Mouse (Mus musculus) limb, embryonic 15.5 days (tissue): ENCODE results near the gene Otx1. TPM values are rescaled to one million over a fixed set of nuclear protein-coding genes. Genes with fewer than 3 reads are reported as not detected.
A peak's percentile ranks its signal among the peaks of the same experiment; 100 is the strongest.

Experiments
- ATAC-seq: fragments of 200-750 bp; cut with Nextera tagmentation; 2 replicates; pipeline ENCODE4 v1.8.0; 2017; ENCODE audit warnings: low read depth, moderate TSS enrichment; ENCODE audit not compliant: insufficient number of reproducible peaks, low FRiP score, low TSS enrichment
- H3K27ac ChIP-seq: fragments of 300-500 bp; sonication (generic); 2 replicates; pipeline ENCODE4 v1.5.1; 2015; ENCODE audit warnings: moderate library complexity, mild to moderate bottlenecking, inconsistent platforms
- H3K27me3 ChIP-seq: fragments of 300-500 bp; sonication (generic); 2 replicates; pipeline ENCODE4 v1.6.1; 2015; ENCODE audit warnings: inconsistent platforms
- H3K36me3 ChIP-seq: fragments of 300-500 bp; sonication (generic); 2 replicates; pipeline ENCODE4 v1.6.1; 2015; ENCODE audit warnings: inconsistent platforms
- H3K4me1 ChIP-seq: fragments of 300-500 bp; sonication (generic); 2 replicates; pipeline ENCODE4 v1.6.1; 2015; ENCODE audit warnings: inconsistent platforms
- H3K4me2 ChIP-seq: fragments of 300-500 bp; sonication (generic); 2 replicates; pipeline ENCODE4 v1.6.1; 2015; ENCODE audit warnings: mild to moderate bottlenecking, inconsistent platforms
- H3K4me3 ChIP-seq: fragments of 300-500 bp; sonication (generic); 2 replicates; pipeline ENCODE4 v1.5.1; 2015; ENCODE audit warnings: mild to moderate bottlenecking, inconsistent platforms
- H3K9ac ChIP-seq: fragments of 300-500 bp; sonication (generic); 2 replicates; pipeline ENCODE4 v1.6.1; 2015; ENCODE audit warnings: inconsistent platforms
- H3K9me3 ChIP-seq: fragments of 300-500 bp; sonication (generic); 2 replicates; pipeline ENCODE4 v1.6.1; 2016; ENCODE audit warnings: inconsistent platforms
- WGBS: fragments of 180-500 bp; shearing (Covaris S2); methylation state at CpG from one replicate; pipeline ENCODE4 v1.1.7; 2015; 5-methylcytosine and 5-hydroxymethylcytosine counted together
- polyA plus RNA-seq: library from polyadenylated mRNA; unstranded; fragments of >200 nt; fragmentation: Nextera tagmentation; extraction: Ambion mirVana; gene quantifications from 2 replicates; pipeline ENCODE4 v1.2.1, GENCODE M21; 2015

Otx1 gene
- polyA plus RNA-seq = 2.7 and 2.9 TPM in 2 replicates

GRCm38 (mm10) chr11:22002783-22003340 lies at the start of gene Otx1:
Otx1 (minus strand) TSS chr11:22002897.
- Histone ChIP-seq H3K27ac (peak within 1 kb of the TSS; percentile 68), H3K4me3 (peak within 1 kb of the TSS; percentile 55), H3K9me3 (no peaks in the 10 kb centered on the region), H3K4me1 (peaks cover 47% of the 10 kb centered on the region), H3K9ac (peak within 1 kb of the TSS; percentile 37; the same call in 1 of the 2 replicates), H3K27me3 (peaks cover 87% of the 10 kb centered on the region), H3K36me3 (0 out of 2 replicates have a peak, but pooled peaks cover 3% of the 10 kb centered on the region), H3K4me2 (peak within 1 kb of the TSS; percentile 90)
- ATAC-seq = no peak
- under 1% methylated on average over 34 of the region's 34 CpGs for WGBS

GRCm38 (mm10) chr11:22050864-22051263 lies 48.2 kb upstream of the Otx1 start:
- ATAC-seq = no peak
- Histone ChIP-seq H3K27ac (no peak overlapping the region), H3K36me3 (peaks cover 11% of the 10 kb centered on the region), H3K4me3 (no peak overlapping the region), H3K4me2 (no peak overlapping the region), H3K4me1 (no peaks in the 10 kb centered on the region), H3K9ac (no peak overlapping the region), H3K27me3 (no peaks in the 10 kb centered on the region), H3K9me3 (no peaks in the 10 kb centered on the region)
- 66% methylated on average over 7 of the region's 7 CpGs for WGBS

GRCm38 (mm10) chr11:22039854-22040426 lies 37.2 kb upstream of the Otx1 start:
- no peak overlapping the region for H3K4me3 ChIP-seq
- peaks cover 3% of the 10 kb centered on the region; the same call in 1 of the 2 replicates for H3K4me1 ChIP-seq
- H3K4me2 ChIP-seq = no peak overlapping the region
- no peaks in the 10 kb centered on the region for H3K9me3 ChIP-seq
- H3K9ac ChIP-seq = no peak overlapping the region
- WGBS = 74% methylated on average over 6 of the region's 6 CpGs
- ATAC-seq = no peak
- no peaks in the 10 kb centered on the region for H3K27me3 ChIP-seq
- H3K27ac ChIP-seq = no peak overlapping the region
- H3K36me3 ChIP-seq = no peaks in the 10 kb centered on the region

- Histone ChIP-seq H3K4me3 (no peak overlapping the region), H3K4me1 (no peaks in the 10 kb centered on the region), H3K27me3 (no peaks in the 10 kb centered on the region), H3K36me3 (no peaks in the 10 kb centered on the region), H3K9me3 (no peaks in the 10 kb centered on the region), H3K27ac (no peak overlapping the region), H3K4me2 (no peak overlapping the region), H3K9ac (no peak overlapping the region)
- 60% methylated on average over 7 of the region's 7 CpGs for WGBS
- no peak for ATAC-seq
Measured at GRCm38 (mm10) chr11:22034564-22035105, 31.9 kb upstream of the Otx1 start.

- WGBS = 92% methylated on average over 3 of the region's 3 CpGs
- H3K9me3 ChIP-seq = no peaks in the 10 kb centered on the region
- no peak overlapping the region for H3K27ac ChIP-seq
- H3K4me3 ChIP-seq = no peak overlapping the region
- no peaks in the 10 kb centered on the region for H3K4me1 ChIP-seq
- no peaks in the 10 kb centered on the region for H3K36me3 ChIP-seq
- no peak overlapping the region for H3K4me2 ChIP-seq
- no peaks in the 10 kb centered on the region for H3K27me3 ChIP-seq
- H3K9ac ChIP-seq = no peak overlapping the region
- no peak for ATAC-seq
Measured at GRCm38 (mm10) chr11:22033582-22033981, 30.9 kb upstream of the Otx1 start.

GRCm38 (mm10) chr11:22020602-22021001 lies 17.9 kb upstream of the Otx1 start:
- 87% methylated on average over 2 of the region's 2 CpGs for WGBS
- no peaks in the 10 kb centered on the region for H3K9me3 ChIP-seq
- 0 out of 2 replicates have a peak, but pooled peaks cover 4% of the 10 kb centered on the region for H3K36me3 ChIP-seq
- no peak overlapping the region for H3K4me3 ChIP-seq
- no peak overlapping the region for H3K9ac ChIP-seq
- ATAC-seq = no peak
- no peak overlapping the region for H3K27ac ChIP-seq
- H3K27me3 ChIP-seq = no peaks in the 10 kb centered on the region
- H3K4me2 ChIP-seq = no peak overlapping the region
- H3K4me1 ChIP-seq = no peaks in the 10 kb centered on the region

- H3K27ac ChIP-seq = no peak overlapping the region
- no peak for ATAC-seq
- 63% methylated on average over 8 of the region's 8 CpGs for WGBS
Measured at GRCm38 (mm10) chr11:22017444-22017843, 14.7 kb upstream of the Otx1 start.

GRCm38 (mm10) chr11:22016341-22016740 lies 13.6 kb upstream of the Otx1 start:
- Histone ChIP-seq H3K4me2 (no peak overlapping the region), H3K36me3 (peaks cover 4% of the 10 kb centered on the region; the same call in 1 of the 2 replicates), H3K27ac (no peak overlapping the region), H3K4me3 (no peak overlapping the region), H3K27me3 (no peaks in the 10 kb centered on the region), H3K9ac (no peak overlapping the region), H3K4me1 (no peaks in the 10 kb centered on the region), H3K9me3 (no peaks in the 10 kb centered on the region)
- no peak for ATAC-seq
- 63% methylated on average over 3 of the region's 3 CpGs for WGBS

More at GRCm38 (mm10) chr11:22017444-22017843, 14.7 kb upstream of the Otx1 start:
- Histone ChIP-seq H3K9ac (no peak overlapping the region), H3K4me3 (no peak overlapping the region), H3K27me3 (no peaks in the 10 kb centered on the region), H3K4me1 (no peaks in the 10 kb centered on the region), H3K4me2 (no peak overlapping the region), H3K9me3 (no peaks in the 10 kb centered on the region), H3K36me3 (peaks cover 4% of the 10 kb centered on the region; the same call in 1 of the 2 replicates)

- Histone ChIP-seq H3K27me3 (peaks cover 53% of the 10 kb centered on the region), H3K4me3 (no peak overlapping the region), H3K4me2 (no peak overlapping the region)
Measured at GRCm38 (mm10) chr11:22008817-22009216, 6.1 kb upstream of the Otx1 start.

GRCm38 (mm10) chr11:22008129-22008596 lies 5.5 kb upstream of the Otx1 start:
- H3K4me2 ChIP-seq = no peak overlapping the region
- H3K36me3 ChIP-seq = peaks cover 3% of the 10 kb centered on the region; the same call in 1 of the 2 replicates
- WGBS = 21% methylated on average over 10 of the region's 10 CpGs
- H3K27ac ChIP-seq = no peak overlapping the region
- no peak for ATAC-seq
- no peak overlapping the region for H3K4me3 ChIP-seq
- no peaks in the 10 kb centered on the region for H3K9me3 ChIP-seq
- peaks cover 59% of the 10 kb centered on the region for H3K27me3 ChIP-seq
- H3K4me1 ChIP-seq = peaks cover 23% of the 10 kb centered on the region
- H3K9ac ChIP-seq = no peak overlapping the region

More at GRCm38 (mm10) chr11:22008817-22009216, 6.1 kb upstream of the Otx1 start:
- Histone ChIP-seq H3K27ac (no peak overlapping the region), H3K9ac (no peak overlapping the region), H3K36me3 (peaks cover 3% of the 10 kb centered on the region; the same call in 1 of the 2 replicates), H3K9me3 (no peaks in the 10 kb centered on the region), H3K4me1 (peaks cover 17% of the 10 kb centered on the region)
- 40% methylated on average over 2 of the region's 2 CpGs for WGBS
- ATAC-seq = no peak

GRCm38 (mm10) chr11:22007781-22008110 lies 5.0 kb upstream of the Otx1 start:
- no peak overlapping the region for H3K4me3 ChIP-seq
- H3K27me3 ChIP-seq = peaks cover 60% of the 10 kb centered on the region
- H3K4me1 ChIP-seq = peaks cover 26% of the 10 kb centered on the region
- H3K27ac ChIP-seq = no peak overlapping the region
- WGBS = 16% methylated on average over 6 of the region's 6 CpGs
- ATAC-seq = no peak
- no peak overlapping the region for H3K9ac ChIP-seq
- H3K4me2 ChIP-seq = no peak overlapping the region
- 0 out of 2 replicates have a peak, but pooled peaks cover 3% of the 10 kb centered on the region for H3K36me3 ChIP-seq
- H3K9me3 ChIP-seq = no peaks in the 10 kb centered on the region

GRCm38 (mm10) chr11:22007088-22007780 lies 4.5 kb upstream of the Otx1 start:
- H3K4me3 ChIP-seq = peak overlapping the region; percentile 7; the same call in 1 of the 2 replicates
- 0 out of 2 replicates have a peak, but pooled peaks cover 3% of the 10 kb centered on the region for H3K36me3 ChIP-seq
- H3K27ac ChIP-seq = no peak overlapping the region
- H3K9me3 ChIP-seq = no peaks in the 10 kb centered on the region
- H3K9ac ChIP-seq = no peak overlapping the region
- H3K4me2 ChIP-seq = no peak overlapping the region
- WGBS = 24% methylated on average over 20 of the region's 20 CpGs
- H3K27me3 ChIP-seq = peaks cover 62% of the 10 kb centered on the region
- H3K4me1 ChIP-seq = peaks cover 30% of the 10 kb centered on the region
- no peak for ATAC-seq
